Mouse (Mus musculus) layer of hippocampus, adult 9-11 months (tissue): ENCODE data around the gene Nckap5l.
"Not testable (repeated sequence)": the region's sequence is repeated elsewhere in the genome, so short reads cannot be mapped to it uniquely, and the experiment has no call there.

Experiments used
- DNase-seq: peaks from one replicate; pipeline ENCODE4 v3.0.0; 2022

The Nckap5l gene

GRCm38 (mm10) chr15:99393386-99394252, 63.9 kb downstream of the Nckap5l start:
- no peak for DNase-seq

- peak; percentile 100 for DNase-seq
Measured at GRCm38 (mm10) chr15:99392486-99393385, 64.8 kb downstream of the Nckap5l start, which contains the start of gene Tmbim6. Tmbim6 (plus strand) TSS chr15:99392882.

DNA sequence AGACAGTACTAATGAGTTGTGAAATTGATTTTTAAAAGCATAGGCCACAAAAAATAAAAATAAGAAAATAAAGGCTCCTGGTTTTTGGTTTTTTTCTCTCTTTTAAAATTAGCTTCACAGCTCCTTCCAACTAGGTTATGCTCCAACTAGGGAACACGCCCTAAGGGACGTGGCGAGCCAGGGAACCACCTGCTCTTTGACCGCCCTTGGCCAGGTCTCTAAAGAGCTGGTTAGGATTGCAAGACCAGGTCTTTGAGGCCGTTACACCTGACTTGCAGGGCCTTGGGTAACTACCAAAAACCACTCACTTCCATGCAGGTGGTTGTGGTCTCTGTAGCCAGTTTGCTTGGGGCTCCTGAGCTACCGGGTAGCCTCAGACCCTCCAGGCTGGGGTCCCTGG, 65.6 kb downstream of the Nckap5l start:
- DNase-seq = no peak

DNA sequence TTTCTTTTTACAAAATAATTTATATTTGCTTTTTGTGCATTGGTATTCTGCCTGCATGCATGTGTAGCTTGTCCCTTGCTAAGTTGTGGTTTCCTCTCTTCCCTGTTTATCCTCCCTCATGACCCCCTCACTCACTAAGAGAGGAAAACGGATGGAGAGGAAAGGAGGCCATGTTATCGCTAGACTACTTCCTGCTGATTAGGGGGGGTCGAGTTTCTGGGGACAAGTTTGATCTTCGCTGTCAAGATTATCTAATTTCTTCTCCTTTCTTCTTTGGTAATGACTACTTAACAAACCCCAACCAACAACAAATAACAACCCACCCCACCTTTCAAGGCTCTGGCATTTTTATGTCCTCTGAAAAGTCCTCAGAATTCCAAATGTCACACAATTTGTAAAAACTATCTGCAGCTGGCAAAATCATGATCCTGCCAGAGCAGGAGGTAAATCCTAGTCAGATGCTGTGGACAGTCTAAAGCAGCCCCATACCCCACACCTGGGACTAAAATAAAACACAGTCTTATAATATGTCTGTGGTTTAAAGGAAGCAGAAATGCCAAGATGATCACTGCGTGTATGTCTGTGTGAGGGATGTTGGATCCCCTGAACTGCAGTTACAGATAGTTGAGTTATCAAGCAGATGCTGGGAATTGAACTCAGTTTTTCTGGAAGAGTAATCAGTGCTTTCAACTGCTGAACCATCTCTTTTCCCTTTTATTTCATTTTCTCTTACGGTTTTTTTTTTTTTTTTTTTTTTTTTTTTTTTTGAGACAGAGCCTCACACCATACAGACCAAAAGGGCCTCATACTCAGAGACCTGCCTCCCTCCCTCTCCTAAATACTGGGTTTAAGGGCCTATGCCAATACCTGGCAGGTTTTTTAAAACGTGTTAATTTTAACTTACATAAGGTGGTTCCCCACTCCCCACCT, 66.8 kb downstream of the Nckap5l start:
- DNase-seq = no peak

- no peak for DNase-seq
Measured at GRCm38 (mm10) chr15:99387976-99388375, 69.6 kb downstream of the Nckap5l start.

- no peak for DNase-seq
Measured at GRCm38 (mm10) chr15:99386796-99387195, 70.8 kb downstream of the Nckap5l start.

GRCm38 (mm10) chr15:99386110-99386509, 71.4 kb downstream of the Nckap5l start:
- not testable (repeated sequence) for DNase-seq

DNA sequence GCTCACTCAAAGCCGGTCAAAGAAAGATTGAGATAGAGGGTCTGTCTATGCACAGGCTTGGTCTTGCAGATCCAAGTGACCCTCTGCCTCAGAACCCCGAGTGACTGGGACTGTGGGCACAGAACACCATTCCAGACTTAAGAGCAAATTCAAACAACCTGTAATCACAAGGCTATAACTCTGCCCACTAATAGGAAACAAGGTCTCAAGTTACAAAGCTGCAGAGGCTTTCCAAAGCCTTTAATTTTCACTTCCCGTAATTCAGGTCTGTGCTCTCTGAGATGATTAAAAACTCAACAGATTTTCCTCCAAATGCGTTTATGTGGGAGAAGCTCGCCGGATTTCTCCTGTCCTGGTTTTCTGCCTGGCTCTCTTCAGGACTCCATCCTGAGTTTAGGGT, 73.5 kb downstream of the Nckap5l start:
- no peak for DNase-seq

DNA sequence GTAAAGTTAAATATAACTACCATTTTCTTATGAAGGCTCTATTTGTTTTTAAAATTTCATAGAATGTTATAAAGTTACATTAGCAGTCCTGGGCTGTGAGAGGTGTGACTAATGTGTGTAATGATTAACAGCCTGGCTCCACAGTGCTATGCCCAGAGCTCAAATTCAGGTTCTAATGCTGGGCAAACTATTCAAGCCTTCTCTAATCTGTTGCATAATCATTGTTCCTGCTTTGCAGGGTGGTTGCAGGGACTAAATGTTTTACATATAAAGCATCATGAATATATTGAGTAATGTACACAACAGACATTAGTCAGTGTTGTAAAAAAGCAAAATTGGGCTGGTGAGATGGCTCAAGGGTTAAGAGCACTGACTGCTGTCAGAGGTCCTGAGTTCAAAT, 74.7 kb downstream of the Nckap5l start:
- DNase-seq = no peak

DNA sequence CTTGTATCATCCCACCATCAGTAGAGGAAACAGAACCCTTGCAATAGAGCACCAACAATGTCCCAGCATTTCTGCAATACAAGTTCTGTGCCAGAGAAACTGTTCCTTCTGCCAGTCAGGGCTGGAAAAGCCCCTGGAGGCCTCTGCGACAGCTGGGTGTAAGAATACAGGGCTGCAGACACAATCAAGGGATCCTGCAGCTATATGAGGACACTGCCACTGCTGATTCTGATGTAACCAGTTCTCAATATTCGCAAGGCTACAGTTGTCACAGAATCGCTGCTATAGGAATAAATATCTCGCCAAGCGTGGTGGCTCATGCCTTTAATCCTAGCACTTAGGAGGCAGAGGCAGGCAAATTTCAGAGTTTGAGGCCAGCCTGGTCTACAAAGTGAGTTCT, 81.3 kb downstream of the Nckap5l start:
- no peak for DNase-seq

DNA sequence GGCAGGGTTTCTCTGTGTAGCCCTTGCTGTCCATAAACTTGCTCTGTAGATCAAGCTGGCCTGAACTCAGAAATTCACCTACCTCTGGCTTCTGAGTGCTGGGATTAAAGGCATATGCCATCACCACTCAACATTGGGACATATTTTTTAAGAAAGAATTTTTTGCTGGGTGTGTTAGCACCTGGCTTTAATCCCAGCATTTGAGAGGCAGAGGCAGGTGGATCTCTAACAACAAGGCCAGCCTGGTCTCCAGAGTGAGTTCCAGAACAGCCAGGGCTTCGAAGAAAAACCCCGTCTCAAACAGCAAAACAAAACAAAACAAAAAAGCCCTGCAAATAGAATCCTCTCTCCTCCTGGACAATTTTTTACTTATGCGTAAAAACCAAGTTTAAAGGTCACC, 82.0 kb downstream of the Nckap5l start:
- DNase-seq = no peak

DNA sequence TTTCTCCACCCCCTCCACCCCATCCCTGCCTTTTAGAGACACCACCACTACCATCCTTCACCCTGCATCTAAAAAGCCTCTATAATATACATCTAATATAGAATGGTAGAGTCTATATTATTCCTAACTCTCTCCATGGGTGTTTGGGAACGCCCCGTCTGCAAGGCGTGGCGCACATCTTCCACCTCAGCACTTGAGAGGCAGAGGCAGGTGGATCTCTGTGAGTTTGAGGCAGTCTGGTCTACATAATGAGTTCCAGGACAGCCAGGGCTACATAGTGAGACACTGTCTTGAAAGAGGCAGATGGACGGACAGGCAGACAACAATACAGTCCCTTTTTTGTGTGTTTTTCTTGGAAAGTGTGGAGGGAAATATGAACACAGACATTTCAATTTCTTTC, 82.5 kb downstream of the Nckap5l start:
- DNase-seq = no peak

- no peak for DNase-seq
Measured at GRCm38 (mm10) chr15:99372761-99373160, 84.8 kb downstream of the Nckap5l start.
